Mouse (Mus musculus): ENCODE results near the gene Hs2st1. TPM values are rescaled to one million over a fixed set of nuclear protein-coding genes. Genes with fewer than 3 reads are reported as not detected.

Hs2st1 gene
- polyA plus RNA-seq, 2 experiments, result 1.7 to 2.5 TPM

DNA sequence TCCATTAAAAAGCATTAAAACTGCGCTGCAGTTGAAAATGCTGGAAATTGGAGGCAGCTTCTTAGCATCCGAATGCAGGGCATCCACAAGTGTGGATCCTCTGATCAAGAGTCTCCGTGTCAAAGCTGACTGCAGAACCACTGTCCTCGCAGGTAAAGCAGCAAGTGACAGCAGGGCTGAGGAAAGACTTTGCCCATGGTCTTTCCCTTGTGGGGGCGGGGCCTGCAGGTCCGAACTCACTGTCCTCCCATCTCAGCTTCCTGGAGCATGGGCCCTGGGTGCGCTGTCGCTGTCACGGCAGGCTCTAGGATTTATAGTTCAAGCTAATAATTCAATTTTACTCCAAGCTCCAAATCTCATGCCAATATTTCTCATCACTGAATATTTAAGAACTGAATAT, 15.5 kb downstream of the Hs2st1 start:
- H3K9me3 ChIP-seq (ENCODE audit: control insufficient read depth, low read length), result no peaks in the 10 kb centered on the region
- peaks cover 2 to 11% of the 10 kb centered on the region in 2 experiments for H3K4me1 ChIP-seq (replicated peaks; ENCODE audit: control insufficient read depth in 2 of 2, insufficient read depth in 2 of 2, low read length in 1 of 2)
- DNase-seq (ENCODE audit: low read depth in 3 of 3, low spot score in 3 of 3) (no peak), ATAC-seq (ENCODE audit: insufficient read depth) (no peak)
- TF ChIP-seq CTCF (IDR thresholded peaks at IDR 0.05; ENCODE audit: low read depth), result no peak
- no peak for TF ChIP-seq EP300 (IDR thresholded peaks at IDR 0.05; ENCODE audit: low read depth)
- no peak overlapping the region for H3K9ac ChIP-seq (replicated peaks)
- H3K27ac ChIP-seq, result no peak overlapping the region
- no peaks in the 10 kb centered on the region for H3K27me3 ChIP-seq (ENCODE audit: control insufficient read depth, insufficient read depth, low read length)
- H3K36me3 ChIP-seq (replicated peaks; ENCODE audit: control insufficient read depth, insufficient read depth, low read depth), result no peaks in the 10 kb centered on the region
- H3K4me2 ChIP-seq (ENCODE audit: low read depth), result no peak overlapping the region; the same call in 1 of the 2 replicates
- WGBS (ENCODE audit: insufficient replicate concordance), result 68% methylated on average over 9 of the region's 9 CpGs
- no peak overlapping the region for H3K4me3 ChIP-seq (ENCODE audit: insufficient read depth in 1 of 2, low read depth in 2 of 2, low read length in 2 of 2)

DNA sequence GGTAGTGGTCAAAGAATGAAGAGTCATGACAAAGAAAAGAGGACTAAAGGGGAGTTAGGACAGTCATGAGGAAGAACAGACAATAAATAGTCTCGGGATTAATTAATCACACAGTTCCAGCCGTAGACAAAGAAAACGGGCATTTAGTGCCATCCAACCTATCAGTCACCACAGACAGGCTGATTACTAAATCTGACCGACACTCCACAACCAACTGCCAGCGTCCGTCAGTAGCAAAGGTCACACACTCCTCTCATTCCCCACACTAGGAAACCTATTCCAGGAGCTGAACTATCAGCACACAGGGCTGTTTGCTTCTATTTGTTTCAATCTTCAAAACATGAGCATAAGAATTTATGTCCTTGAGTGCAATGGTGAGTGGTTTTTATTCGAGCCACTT, 16.0 kb downstream of the Hs2st1 start:
- TF ChIP-seq EP300 (IDR thresholded peaks at IDR 0.05; ENCODE audit: low read depth), result no peak
- TF ChIP-seq CTCF (IDR thresholded peaks at IDR 0.05; ENCODE audit: low read depth), result no peak
- Histone ChIP-seq H3K4me3 (ENCODE audit: insufficient read depth in 1 of 2, low read depth in 2 of 2, low read length in 2 of 2) (no peak overlapping the region), H3K27ac (no peak overlapping the region), H3K4me1 (replicated peaks; ENCODE audit: control insufficient read depth in 2 of 2, insufficient read depth in 2 of 2, low read length in 1 of 2) (peaks cover 2 to 8% of the 10 kb centered on the region in 2 experiments), H3K9ac (replicated peaks) (no peak overlapping the region), H3K27me3 (ENCODE audit: control insufficient read depth, insufficient read depth, low read length) (no peaks in the 10 kb centered on the region), H3K4me2 (ENCODE audit: low read depth) (no peak overlapping the region; the same call in 1 of the 2 replicates), H3K36me3 (replicated peaks; ENCODE audit: control insufficient read depth, insufficient read depth, low read depth) (no peaks in the 10 kb centered on the region), H3K9me3 (ENCODE audit: control insufficient read depth, low read length) (no peaks in the 10 kb centered on the region)
- ATAC-seq (ENCODE audit: insufficient read depth), result no peak
- 34% methylated on average over 7 of the region's 7 CpGs for WGBS (ENCODE audit: insufficient replicate concordance)
- DNase-seq (ENCODE audit: low read depth in 3 of 3, low spot score in 3 of 3), result no peak

DNA sequence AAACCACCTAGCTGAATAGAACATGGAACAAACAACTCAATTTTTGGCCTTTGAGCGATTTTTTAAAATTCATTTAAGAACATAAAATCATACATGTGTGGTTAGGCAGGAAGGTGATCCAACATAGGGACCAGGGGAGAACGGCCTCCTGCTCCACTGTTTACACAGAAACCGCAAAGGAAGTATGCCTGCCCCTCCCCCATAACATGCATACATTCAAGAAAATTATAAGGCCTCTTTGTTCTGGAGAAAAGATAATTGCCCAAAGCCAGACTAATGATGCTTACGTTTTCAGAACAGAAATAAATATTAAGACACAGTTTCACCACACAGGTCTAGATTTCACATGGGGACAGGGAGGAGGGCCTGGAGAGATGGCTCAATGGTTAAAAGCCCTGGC, 18.6 kb downstream of the Hs2st1 start:
- ATAC-seq (ENCODE audit: insufficient read depth), result no peak
- Histone ChIP-seq H3K9ac (replicated peaks) (no peak overlapping the region), H3K4me2 (ENCODE audit: low read depth) (no peak overlapping the region), H3K4me3 (ENCODE audit: insufficient read depth in 1 of 2, low read depth in 2 of 2, low read length in 2 of 2) (no peak overlapping the region), H3K27ac (no peak overlapping the region), H3K36me3 (replicated peaks; ENCODE audit: control insufficient read depth, insufficient read depth, low read depth) (no peaks in the 10 kb centered on the region), H3K4me1 (replicated peaks; ENCODE audit: control insufficient read depth in 2 of 2, insufficient read depth in 2 of 2, low read length in 1 of 2) (peaks cover 2 to 5% of the 10 kb centered on the region in 2 experiments), H3K27me3 (ENCODE audit: control insufficient read depth, insufficient read depth, low read length) (no peaks in the 10 kb centered on the region), H3K9me3 (ENCODE audit: control insufficient read depth, low read length) (no peaks in the 10 kb centered on the region)
- DNase-seq (ENCODE audit: low read depth in 3 of 3, low spot score in 3 of 3), result no peak
- WGBS (ENCODE audit: insufficient replicate concordance), result 38% methylated on average over 4 of the region's 4 CpGs
- no peak for TF ChIP-seq CTCF (IDR thresholded peaks at IDR 0.05; ENCODE audit: low read depth)
- TF ChIP-seq EP300 (IDR thresholded peaks at IDR 0.05; ENCODE audit: low read depth), result no peak

DNA sequence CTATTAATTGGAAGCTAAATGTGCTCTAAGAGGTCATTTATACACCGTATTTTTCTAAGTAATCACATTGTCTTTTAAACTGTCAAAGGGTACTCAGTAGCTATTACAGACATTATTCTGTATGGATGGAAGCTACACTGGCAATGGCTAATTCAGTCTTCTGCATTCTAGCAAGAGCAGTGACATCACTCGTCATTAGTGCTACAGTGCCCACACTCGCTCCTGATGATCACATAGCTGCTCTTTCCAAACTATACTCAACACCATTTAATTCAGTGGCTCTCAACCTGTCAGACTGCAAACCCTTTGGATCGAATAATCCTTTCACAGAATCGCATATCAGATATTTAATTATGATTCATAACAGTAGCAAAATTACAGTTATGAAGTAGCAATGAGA, 19.3 kb downstream of the Hs2st1 start:
- no peak overlapping the region for H3K4me3 ChIP-seq (ENCODE audit: insufficient read depth in 1 of 2, low read depth in 2 of 2, low read length in 2 of 2)
- 73% methylated on average over 5 of the region's 5 CpGs for WGBS (ENCODE audit: insufficient replicate concordance)
- H3K9ac ChIP-seq (replicated peaks), result no peak overlapping the region
- DNase-seq (ENCODE audit: low read depth in 3 of 3, low spot score in 3 of 3) (no peak), ATAC-seq (ENCODE audit: insufficient read depth) (no peak)
- no peaks in the 10 kb centered on the region for H3K9me3 ChIP-seq (ENCODE audit: control insufficient read depth, low read length)
- H3K27ac ChIP-seq, result no peak overlapping the region
- no peaks in the 10 kb centered on the region for H3K36me3 ChIP-seq (replicated peaks; ENCODE audit: control insufficient read depth, insufficient read depth, low read depth)
- H3K4me2 ChIP-seq (ENCODE audit: low read depth), result no peak overlapping the region
- no peak for TF ChIP-seq EP300 (IDR thresholded peaks at IDR 0.05; ENCODE audit: low read depth)
- TF ChIP-seq CTCF (IDR thresholded peaks at IDR 0.05; ENCODE audit: low read depth), result no peak
- H3K4me1 ChIP-seq (replicated peaks; ENCODE audit: control insufficient read depth in 2 of 2, insufficient read depth in 2 of 2, low read length in 1 of 2), result peaks cover 2 to 5% of the 10 kb centered on the region in 2 experiments
- no peaks in the 10 kb centered on the region for H3K27me3 ChIP-seq (ENCODE audit: control insufficient read depth, insufficient read depth, low read length)

DNA sequence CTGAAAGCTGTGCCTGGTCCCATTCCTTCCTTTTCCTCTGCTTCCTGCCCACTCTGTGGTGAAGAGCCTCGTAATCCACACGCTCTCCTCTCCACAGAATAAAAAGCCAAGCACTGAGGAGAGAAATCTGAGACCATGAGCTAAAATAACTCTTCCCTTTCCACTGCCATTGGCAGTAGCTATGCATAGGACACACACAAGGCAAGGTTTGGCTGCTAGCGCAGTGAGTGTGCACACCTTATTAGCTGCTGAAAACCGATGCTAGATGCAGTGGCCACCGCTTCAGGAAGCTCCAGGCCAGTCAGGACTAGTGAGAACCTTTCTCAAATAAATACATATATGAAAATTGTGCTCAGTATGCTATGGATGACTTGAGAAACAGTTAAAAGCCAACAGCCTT, 19.9 kb downstream of the Hs2st1 start:
- no peaks in the 10 kb centered on the region for H3K27me3 ChIP-seq (ENCODE audit: control insufficient read depth, insufficient read depth, low read length)
- DNase-seq (ENCODE audit: low read depth in 3 of 3, low spot score in 3 of 3) (no peak), ATAC-seq (ENCODE audit: insufficient read depth) (no peak)
- WGBS (ENCODE audit: insufficient replicate concordance), result 82% methylated on average over 5 of the region's 5 CpGs
- no peak overlapping the region for H3K9ac ChIP-seq (replicated peaks)
- peaks cover 2 to 5% of the 10 kb centered on the region in 2 experiments for H3K4me1 ChIP-seq (replicated peaks; ENCODE audit: control insufficient read depth in 2 of 2, insufficient read depth in 2 of 2, low read length in 1 of 2)
- no peaks in the 10 kb centered on the region for H3K36me3 ChIP-seq (replicated peaks; ENCODE audit: control insufficient read depth, insufficient read depth, low read depth)
- no peak overlapping the region for H3K4me3 ChIP-seq (ENCODE audit: insufficient read depth in 1 of 2, low read depth in 2 of 2, low read length in 2 of 2)
- no peaks in the 10 kb centered on the region for H3K9me3 ChIP-seq (ENCODE audit: control insufficient read depth, low read length)
- H3K27ac ChIP-seq, result no peak overlapping the region
- TF ChIP-seq CTCF (IDR thresholded peaks at IDR 0.05; ENCODE audit: low read depth) (no peak), EP300 (IDR thresholded peaks at IDR 0.05; ENCODE audit: low read depth) (no peak)
- H3K4me2 ChIP-seq (ENCODE audit: low read depth), result no peak overlapping the region
